Mouse (Mus musculus) stomach, embryonic 14.5 days (tissue): ENCODE measurements at regions not wholly inside any gene's neighbourhood (a gene's known extent, or its start where the extent isn't known, plus 50 kb on each side); places are given as distances from the start of the nearest gene placed in this dataset.

Source experiments
- ATAC-seq: fragments of 200-750 bp; cut with Nextera tagmentation; 2 replicates; pipeline ENCODE4 v1.8.0; 2017; ENCODE audit warnings: low read depth, moderate TSS enrichment; ENCODE audit not compliant: insufficient number of reproducible peaks, insufficient read depth, low FRiP score
- H3K27ac ChIP-seq: fragments of 300-500 bp; sonication (generic); 2 replicates; pipeline ENCODE4 v1.5.1; 2014; ENCODE audit warnings: mild to moderate bottlenecking, low read length, moderate library complexity, mixed read lengths
- H3K27me3 ChIP-seq: fragments of 300-500 bp; sonication (generic); 2 replicates; pipeline ENCODE4 v1.6.1; 2014; ENCODE audit warnings: low read length, control low read depth, mixed read lengths; ENCODE audit not compliant: control insufficient read depth, insufficient read depth
- H3K36me3 ChIP-seq: fragments of 300-500 bp; sonication (generic); 2 replicates; pipeline ENCODE4 v1.6.1; 2014; ENCODE audit warnings: mild to moderate bottlenecking, control low read depth, low read length, moderate library complexity, mixed read lengths; ENCODE audit not compliant: control insufficient read depth, insufficient read depth
- H3K4me1 ChIP-seq: fragments of 300-500 bp; sonication (generic); 2 replicates; pipeline ENCODE4 v1.6.1; 2014; ENCODE audit warnings: low read length, control low read depth, mixed read lengths; ENCODE audit not compliant: control insufficient read depth, insufficient read depth
- H3K4me2 ChIP-seq: fragments of 300-500 bp; sonication (generic); replicated peaks from 2 replicates; pipeline ENCODE4 v1.6.1; 2014; ENCODE audit warnings: low read depth, low read length, control low read depth
- H3K4me3 ChIP-seq: fragments of 300-500 bp; sonication (generic); 2 replicates; pipeline ENCODE4 v1.5.1; 2014; ENCODE audit warnings: low read depth, low read length, control low read depth
- H3K9ac ChIP-seq: fragments of 300-500 bp; sonication (generic); replicated peaks from 2 replicates; pipeline ENCODE4 v1.6.1; 2014; ENCODE audit warnings: low read depth, mild to moderate bottlenecking, control low read depth, low read length, moderate library complexity, mixed read lengths
- H3K9me3 ChIP-seq: fragments of 300-500 bp; sonication (generic); 2 replicates; pipeline ENCODE4 v1.6.1; 2016; ENCODE audit warnings: low read depth, low read length, control low read depth; ENCODE audit not compliant: control insufficient read depth
- WGBS: fragments of 180-500 bp; shearing (Covaris S2); extraction: QIAGEN DNeasy Blood & Tissue Kit; methylation state at CpG from one replicate; pipeline ENCODE4 v1.1.7; 2014; 5-methylcytosine and 5-hydroxymethylcytosine counted together

DNA sequence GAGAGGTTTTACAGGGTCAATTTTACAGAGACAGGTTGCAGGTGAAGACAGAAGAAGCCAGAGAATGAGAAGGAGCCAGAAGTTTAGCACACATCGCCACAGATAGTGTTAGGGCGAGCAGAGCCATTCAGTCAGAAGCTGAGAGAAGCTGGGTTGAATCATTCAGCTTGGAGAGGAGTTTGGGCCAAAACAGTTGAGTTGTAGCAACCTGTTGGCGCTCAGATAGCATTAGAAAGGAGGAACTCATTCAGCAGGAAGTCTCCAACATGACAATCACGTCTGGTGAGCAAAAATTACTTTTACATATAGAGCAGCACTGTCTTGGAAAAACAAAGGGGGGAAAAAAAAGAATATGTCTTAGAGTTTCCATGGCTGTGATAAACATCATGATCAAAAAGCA is 53.2 kb downstream of the Fam43a start:
- Histone ChIP-seq H3K4me1 (no peaks in the 10 kb centered on the region), H3K36me3 (no peaks in the 10 kb centered on the region), H3K27ac (no peak overlapping the region), H3K4me2 (no peak overlapping the region), H3K27me3 (no peaks in the 10 kb centered on the region), H3K4me3 (no peak overlapping the region), H3K9me3 (no peaks in the 10 kb centered on the region), H3K9ac (no peak overlapping the region)
- 79% methylated on average over 4 of the region's 4 CpGs for WGBS
- no peak for ATAC-seq

DNA sequence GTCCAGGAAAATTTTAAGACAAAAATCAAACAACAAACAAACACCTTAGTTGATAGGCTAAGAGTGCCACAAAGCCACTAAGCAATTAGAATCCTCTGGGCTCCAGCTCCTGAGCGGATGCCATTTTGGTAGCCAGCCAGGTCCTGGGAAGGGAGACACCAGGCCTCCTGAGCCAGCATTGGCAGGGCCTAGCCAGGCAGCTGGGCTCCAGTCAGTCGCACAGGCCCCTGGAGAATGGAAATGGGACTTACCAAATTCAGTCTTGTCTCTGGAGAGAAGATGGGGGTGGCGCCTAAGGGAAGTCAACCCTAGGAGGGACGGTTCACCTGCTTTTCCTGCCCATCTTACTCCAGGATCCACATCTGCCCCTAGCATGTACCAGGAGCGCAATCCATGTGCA is 54.3 kb downstream of the Fam43a start:
- no peaks in the 10 kb centered on the region for H3K27me3 ChIP-seq
- no peak overlapping the region for H3K9ac ChIP-seq
- ATAC-seq = no peak
- H3K36me3 ChIP-seq = no peaks in the 10 kb centered on the region
- H3K4me3 ChIP-seq = no peak overlapping the region
- no peaks in the 10 kb centered on the region for H3K4me1 ChIP-seq
- H3K27ac ChIP-seq = no peak overlapping the region
- 90% methylated on average over 5 of the region's 5 CpGs for WGBS
- H3K9me3 ChIP-seq = no peaks in the 10 kb centered on the region
- no peak overlapping the region for H3K4me2 ChIP-seq

DNA sequence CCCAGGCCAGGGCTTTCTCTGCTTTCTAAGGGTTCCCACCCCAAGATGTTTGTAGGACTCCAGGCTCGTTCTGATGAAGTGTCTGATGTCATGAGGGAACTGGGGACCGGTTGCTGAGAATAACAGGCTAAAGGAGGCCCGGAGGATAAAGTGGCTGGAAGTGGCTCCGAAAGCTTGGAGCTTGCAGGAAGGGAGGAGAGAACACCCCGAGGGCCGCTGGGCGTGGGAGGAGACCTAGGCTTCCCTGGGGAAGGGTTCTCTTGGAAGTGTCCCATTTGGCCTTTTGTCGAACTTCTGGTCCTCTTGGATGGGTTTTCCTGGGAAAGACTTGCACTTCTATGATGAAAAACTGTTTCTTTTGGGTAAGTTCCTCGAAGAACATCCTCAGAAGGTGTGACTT is 54.7 kb downstream of the Fam43a start:
- no peak overlapping the region for H3K27ac ChIP-seq

DNA sequence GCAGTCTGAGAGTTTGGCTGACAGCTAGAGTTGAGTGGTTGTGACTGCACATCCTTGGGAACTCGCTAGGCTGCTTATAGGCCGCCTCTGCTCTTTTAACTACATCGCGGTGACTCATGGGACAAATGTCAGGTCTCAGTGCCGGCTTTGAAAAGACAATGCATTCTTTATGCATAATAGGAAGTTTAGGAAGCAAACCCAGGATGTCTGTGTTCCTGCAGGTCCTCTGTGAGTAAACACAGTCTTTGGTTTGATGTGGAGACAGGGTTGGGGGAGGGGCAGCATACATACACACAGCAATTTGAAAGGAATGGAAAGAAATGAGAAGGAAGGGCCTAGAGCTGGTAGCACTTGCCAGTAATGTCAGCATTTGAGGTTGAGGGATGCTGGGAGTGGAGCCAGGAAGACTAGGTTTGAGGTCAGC is 56.3 kb downstream of the Fam43a start:
- Histone ChIP-seq H3K36me3 (no peaks in the 10 kb centered on the region), H3K9me3 (no peaks in the 10 kb centered on the region), H3K9ac (no peak overlapping the region), H3K27me3 (no peaks in the 10 kb centered on the region), H3K4me2 (no peak overlapping the region), H3K27ac (no peak overlapping the region), H3K4me1 (no peaks in the 10 kb centered on the region), H3K4me3 (no peak overlapping the region)
- ATAC-seq = no peak
- WGBS = 58% methylated on average over 5 of the region's 5 CpGs

More for the DNA sequence above, 54.7 kb downstream of the Fam43a start:
- no peaks in the 10 kb centered on the region for H3K27me3 ChIP-seq
- H3K9ac ChIP-seq = no peak overlapping the region
- no peaks in the 10 kb centered on the region for H3K36me3 ChIP-seq
- 76% methylated on average over 9 of the region's 9 CpGs for WGBS
- H3K9me3 ChIP-seq = no peaks in the 10 kb centered on the region
- no peak overlapping the region for H3K4me3 ChIP-seq
- H3K4me2 ChIP-seq = no peak overlapping the region
- no peaks in the 10 kb centered on the region for H3K4me1 ChIP-seq
- no peak for ATAC-seq

DNA sequence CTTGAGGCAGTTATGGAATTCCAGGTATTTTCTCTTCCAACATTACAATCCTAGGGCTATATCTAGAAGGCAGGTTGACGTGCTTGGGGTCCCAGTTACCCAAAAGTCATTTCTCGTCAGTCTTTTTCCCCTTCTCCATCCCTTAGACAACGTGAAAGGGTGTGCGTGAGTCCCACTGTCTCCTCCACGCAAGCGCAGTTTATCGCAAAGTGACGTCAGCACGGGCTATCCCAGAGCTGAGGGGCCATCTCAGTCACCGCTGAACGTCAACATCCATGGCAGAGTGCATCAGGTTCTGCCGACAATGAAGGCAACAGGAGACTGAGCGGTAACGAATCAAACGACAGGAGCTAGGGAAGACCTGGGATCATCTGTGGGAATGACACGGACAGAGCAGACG is 57.4 kb downstream of the Fam43a start:
- no peak for ATAC-seq
- no peak overlapping the region for H3K4me3 ChIP-seq
- no peak overlapping the region for H3K9ac ChIP-seq
- no peaks in the 10 kb centered on the region for H3K4me1 ChIP-seq
- no peak overlapping the region for H3K27ac ChIP-seq
- H3K36me3 ChIP-seq = no peaks in the 10 kb centered on the region
- H3K4me2 ChIP-seq = no peak overlapping the region
- 73% methylated on average over 17 of the region's 17 CpGs for WGBS
- no peaks in the 10 kb centered on the region for H3K9me3 ChIP-seq
- no peaks in the 10 kb centered on the region for H3K27me3 ChIP-seq

DNA sequence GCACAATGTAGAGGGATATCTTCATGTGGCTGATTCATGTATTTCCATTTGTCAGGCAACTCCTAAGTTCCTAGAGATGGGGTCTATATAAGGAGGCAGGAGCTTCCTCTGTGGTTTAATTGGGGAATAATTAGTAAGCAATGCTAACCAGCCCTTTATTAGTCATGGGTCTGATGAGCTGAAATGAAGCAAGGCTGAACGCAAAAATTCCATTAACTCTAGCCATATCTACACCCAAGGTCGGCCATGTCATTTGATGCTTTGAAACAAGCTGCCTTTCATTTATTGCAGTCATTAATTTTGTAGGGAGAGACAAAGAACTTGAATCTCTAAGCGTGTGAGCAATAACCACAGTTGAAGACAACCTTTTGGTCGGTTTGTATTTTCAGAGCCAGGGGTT is 59.4 kb downstream of the Fam43a start:
- Histone ChIP-seq H3K4me2 (no peak overlapping the region), H3K36me3 (no peaks in the 10 kb centered on the region), H3K27me3 (no peaks in the 10 kb centered on the region), H3K4me3 (no peak overlapping the region), H3K9me3 (no peaks in the 10 kb centered on the region), H3K9ac (no peak overlapping the region), H3K27ac (no peak overlapping the region), H3K4me1 (no peaks in the 10 kb centered on the region)
- 77% methylated on average over 4 of the region's 4 CpGs for WGBS
- ATAC-seq = no peak

DNA sequence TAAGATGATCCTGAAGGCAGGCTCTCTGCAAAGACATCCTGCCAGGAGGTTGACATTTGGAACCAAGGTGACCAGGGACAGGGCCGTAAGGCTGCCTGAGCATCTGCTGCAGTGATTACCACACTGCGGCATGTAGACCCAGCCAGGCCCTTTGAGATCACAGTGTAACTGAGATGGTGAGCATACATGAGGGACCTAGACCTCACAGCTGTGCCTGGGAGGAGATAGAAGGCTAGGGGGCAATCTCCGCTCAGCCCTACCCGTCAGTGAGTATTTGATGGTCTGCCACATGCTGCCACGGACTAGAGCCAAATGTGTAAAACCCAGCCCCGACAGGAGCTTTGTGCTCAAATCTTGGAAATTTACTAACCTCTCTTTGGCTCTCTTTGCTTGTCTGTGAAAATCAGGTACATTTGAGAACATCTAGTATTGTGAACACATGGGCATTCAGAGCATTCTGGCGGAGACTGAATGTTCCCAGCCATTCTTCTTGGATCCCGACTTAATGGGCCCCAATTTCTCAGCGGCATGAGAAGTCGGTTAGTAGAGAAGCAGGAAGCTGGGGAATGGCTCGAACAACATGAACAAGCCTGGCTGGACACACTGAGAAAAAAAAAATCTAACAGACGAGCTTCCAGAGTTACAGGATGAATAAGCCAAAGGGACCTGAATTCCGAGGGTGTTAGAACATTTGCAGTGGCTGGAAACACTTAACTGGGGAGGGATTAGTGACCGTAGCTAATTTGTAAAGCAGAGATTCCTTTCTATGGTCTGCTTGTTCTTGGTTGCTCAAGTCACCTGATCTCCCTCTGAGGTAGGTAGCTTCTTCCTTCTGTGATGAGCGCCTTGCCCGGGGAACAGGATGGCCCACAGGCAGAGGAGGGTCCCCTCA is 61.8 kb downstream of the Fam43a start:
- Histone ChIP-seq H3K36me3 (no peaks in the 10 kb centered on the region), H3K9ac (no peak overlapping the region), H3K4me2 (no peak overlapping the region), H3K4me1 (no peaks in the 10 kb centered on the region; the same call in 1 of the 2 replicates), H3K27ac (no peak overlapping the region), H3K4me3 (no peak overlapping the region), H3K27me3 (no peaks in the 10 kb centered on the region), H3K9me3 (no peaks in the 10 kb centered on the region)
- ATAC-seq = no peak
- WGBS = 73% methylated on average over 16 of the region's 16 CpGs

DNA sequence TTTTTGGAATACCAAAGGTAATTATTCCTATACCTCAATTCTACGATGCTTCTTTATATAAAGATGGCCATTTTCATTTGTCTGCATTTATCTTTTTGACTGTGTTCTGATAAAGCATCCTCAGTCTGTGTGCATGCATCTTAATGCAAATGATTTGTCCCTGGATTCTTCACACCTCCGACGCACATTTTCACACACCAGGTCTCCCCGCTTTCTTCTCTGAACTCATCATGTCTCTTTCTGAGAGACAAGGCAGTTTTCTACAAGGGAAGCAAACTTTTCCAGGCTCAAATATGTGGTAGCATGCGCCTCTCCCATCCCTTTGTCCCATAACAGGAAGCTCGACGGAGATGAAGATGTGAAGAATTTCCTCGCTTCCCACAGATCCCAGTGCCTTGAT is 63.5 kb downstream of the Fam43a start:
- no peak for ATAC-seq
- H3K9me3 ChIP-seq = no peaks in the 10 kb centered on the region
- no peak overlapping the region for H3K4me3 ChIP-seq
- WGBS = 80% methylated on average over 8 of the region's 8 CpGs
- no peak overlapping the region for H3K4me2 ChIP-seq
- H3K27ac ChIP-seq = no peak overlapping the region
- H3K4me1 ChIP-seq = no peaks in the 10 kb centered on the region; the same call in 1 of the 2 replicates
- H3K27me3 ChIP-seq = no peaks in the 10 kb centered on the region
- H3K9ac ChIP-seq = no peak overlapping the region
- H3K36me3 ChIP-seq = no peaks in the 10 kb centered on the region

DNA sequence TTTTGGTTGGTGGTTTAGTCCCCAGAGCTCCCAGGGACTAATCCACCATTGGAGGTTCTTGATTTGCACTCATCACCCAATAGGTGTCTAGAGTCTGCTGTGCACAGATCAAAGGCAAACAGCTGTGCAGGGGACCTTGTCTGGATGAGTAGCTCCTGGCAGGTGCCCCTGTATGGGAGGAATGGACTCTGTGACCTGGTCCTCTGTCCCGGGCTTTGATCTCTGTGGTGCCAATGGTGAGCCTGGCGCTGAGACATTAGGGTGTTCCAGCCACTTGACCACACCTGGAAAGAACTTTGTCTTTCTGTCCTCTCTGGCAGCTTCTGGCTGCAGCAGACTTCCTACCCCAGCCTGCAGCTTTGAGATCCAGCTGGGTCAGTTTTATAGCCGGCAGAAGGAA is 64.4 kb downstream of the Fam43a start:
- H3K9me3 ChIP-seq = no peaks in the 10 kb centered on the region
- H3K9ac ChIP-seq = no peak overlapping the region
- WGBS = 75% methylated on average over 3 of the region's 3 CpGs
- no peaks in the 10 kb centered on the region; the same call in 1 of the 2 replicates for H3K4me1 ChIP-seq
- H3K4me3 ChIP-seq = no peak overlapping the region
- H3K27me3 ChIP-seq = no peaks in the 10 kb centered on the region
- no peaks in the 10 kb centered on the region for H3K36me3 ChIP-seq
- no peak overlapping the region for H3K27ac ChIP-seq
- ATAC-seq = no peak
- H3K4me2 ChIP-seq = no peak overlapping the region
